Mouse (Mus musculus) hematopoietic stem cell, adult 5-6 weeks (primary cell): Measurements from ENCODE around the gene Urm1. TPM values are rescaled to one million over a fixed set of nuclear protein-coding genes. Genes with fewer than 3 reads are reported as not detected.

ENCODE experiments used
- ATAC-seq, 2 experiments: fragments of 125-278 bp in 1 of 2; replicated peaks in 1 of 2; 2 replicates each; pipeline ENCODE4 v1.8.0; 2016 to 2017; ENCODE audit warnings: inconsistent platforms in 2 of 2, mild to moderate bottlenecking in 2 of 2, moderate number of reproducible peaks in 2 of 2, low read depth in 1 of 2, moderate TSS enrichment in 1 of 2; ENCODE audit not compliant: low FRiP score in 2 of 2, poor library complexity in 2 of 2, severe bottlenecking in 2 of 2, insufficient read depth in 1 of 2, low TSS enrichment in 1 of 2
- total RNA-seq: library from RNA; stranded (forward); fragments of 172-1452, 232-1000 nt; gene quantifications from 2 replicates; pipeline ENCODE4 v1.2.3, GENCODE M21; 2017

Gene Urm1
- total RNA-seq, 1 experiment from 2014 or later: 16.8 TPM

- ATAC-seq: no peak
These were observed 512 bp upstream of the Urm1 start for GRCm38 (mm10) chr2:29819363-29819762.

- 0 out of 4 replicates have a peak, but pooled peaks of 1 of the 2 experiments have one; percentile 8 for ATAC-seq
These were observed 6.5 kb downstream of the Urm1 start for GRCm38 (mm10) chr2:29826318-29826925.

GRCm38 (mm10) chr2:29826926-29827708 lies 7.2 kb downstream of the Urm1 start:
- ATAC-seq: peak; percentile 95 to 98

GRCm38 (mm10) chr2:29827709-29828024 lies 7.8 kb downstream of the Urm1 start:
- ATAC-seq: peak; percentile 2 to 10; a peak in 1 of 4 replicates

DNA sequence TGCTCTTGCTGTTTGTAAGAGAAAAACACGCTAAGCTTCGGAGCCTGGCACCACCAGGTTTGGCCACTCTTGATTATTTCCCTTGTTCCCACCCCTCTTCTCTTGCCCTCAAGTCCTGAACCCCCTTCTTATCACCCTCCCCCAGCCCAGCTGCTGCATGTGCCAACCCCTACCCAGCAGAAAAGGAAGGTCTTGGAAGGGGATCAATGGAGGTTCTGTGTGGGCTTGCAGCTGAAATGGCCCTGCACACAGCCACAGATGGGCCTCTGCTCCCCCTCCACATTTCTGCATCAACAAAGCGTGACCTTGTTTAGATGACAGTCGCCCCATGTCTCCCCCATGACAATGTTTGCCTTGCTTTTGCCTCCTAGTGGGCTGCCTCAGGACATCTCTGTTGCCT lies 11.2 kb downstream of the Urm1 start:
- no peak for ATAC-seq

- no peak for ATAC-seq
These were observed 13.9 kb downstream of the Urm1 start for GRCm38 (mm10) chr2:29833796-29834195.

- no peak for ATAC-seq
These were observed 15.6 kb downstream of the Urm1 start for GRCm38 (mm10) chr2:29835391-29835899.

GRCm38 (mm10) chr2:29839460-29839859 lies 19.6 kb downstream of the Urm1 start:
- ATAC-seq: no peak

- no peak for ATAC-seq
These were observed 23.6 kb downstream of the Urm1 start for GRCm38 (mm10) chr2:29843231-29844105.

DNA sequence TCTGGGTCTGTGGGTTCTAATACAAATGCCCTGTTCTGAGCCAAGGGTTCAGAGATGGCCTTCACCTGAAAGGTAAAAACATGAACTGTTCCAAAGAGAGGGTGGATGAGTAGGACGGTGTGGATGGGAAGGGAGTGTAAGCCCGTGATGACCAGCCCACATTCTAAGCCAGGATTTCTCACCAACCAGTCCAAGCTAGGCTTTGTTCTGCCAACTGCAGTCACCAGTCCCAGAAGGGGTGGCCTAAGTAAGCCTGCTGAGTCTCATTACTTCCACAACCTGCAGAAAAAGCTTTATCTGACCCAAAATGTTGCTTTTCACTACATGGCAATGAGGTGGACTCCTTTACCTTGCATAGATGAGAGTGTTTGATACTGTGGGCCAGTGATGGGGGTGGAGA lies 24.2 kb downstream of the Urm1 start:
- no peak for ATAC-seq

DNA sequence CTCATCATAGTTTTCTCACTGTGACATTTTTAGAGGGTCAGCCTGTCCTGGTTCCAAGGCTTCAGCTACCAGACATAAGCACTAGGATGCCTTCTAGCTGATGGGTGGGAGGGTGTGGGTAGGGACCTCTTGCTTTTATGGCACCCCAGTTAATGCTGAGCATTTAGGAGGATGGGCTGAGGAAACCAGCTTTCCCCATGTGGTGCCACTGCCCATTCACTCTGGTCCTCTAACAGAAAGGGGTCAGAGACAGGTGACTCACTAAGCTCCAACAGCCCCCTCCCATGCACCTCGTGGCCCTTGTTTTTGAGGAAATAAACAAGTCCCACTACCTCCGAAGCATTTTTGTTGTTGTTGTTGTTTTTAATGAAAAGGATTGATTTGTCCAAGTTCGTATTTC lies 24.8 kb downstream of the Urm1 start:
- no peak for ATAC-seq

DNA sequence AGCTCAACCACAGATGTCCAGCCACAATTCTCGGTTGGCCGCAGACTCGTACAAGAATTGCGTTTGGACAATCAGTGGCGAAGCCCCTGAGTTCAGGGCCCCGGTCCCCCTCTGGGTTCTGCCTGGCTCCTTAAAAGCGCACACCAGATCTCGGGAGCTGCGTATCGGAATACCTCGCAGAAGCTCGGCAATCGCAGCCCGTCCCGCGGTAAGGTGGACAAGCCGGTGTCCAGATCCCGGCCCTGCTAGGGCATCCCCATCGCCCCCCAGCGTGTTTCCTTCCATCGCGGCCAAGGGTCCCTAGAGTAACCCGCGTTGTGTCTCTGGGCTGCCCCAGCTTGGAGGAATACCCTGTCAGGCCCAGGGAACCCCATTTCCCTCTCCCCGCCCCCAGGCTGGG lies 25.8 kb downstream of the Urm1 start:
- ATAC-seq: no peak

- ATAC-seq: no peak
These were observed 26.4 kb downstream of the Urm1 start for GRCm38 (mm10) chr2:29846061-29846853.

GRCm38 (mm10) chr2:29846911-29847310 lies 27.0 kb downstream of the Urm1 start:
- ATAC-seq: no peak

GRCm38 (mm10) chr2:29849041-29849440 lies 29.2 kb downstream of the Urm1 start:
- ATAC-seq: no peak

DNA sequence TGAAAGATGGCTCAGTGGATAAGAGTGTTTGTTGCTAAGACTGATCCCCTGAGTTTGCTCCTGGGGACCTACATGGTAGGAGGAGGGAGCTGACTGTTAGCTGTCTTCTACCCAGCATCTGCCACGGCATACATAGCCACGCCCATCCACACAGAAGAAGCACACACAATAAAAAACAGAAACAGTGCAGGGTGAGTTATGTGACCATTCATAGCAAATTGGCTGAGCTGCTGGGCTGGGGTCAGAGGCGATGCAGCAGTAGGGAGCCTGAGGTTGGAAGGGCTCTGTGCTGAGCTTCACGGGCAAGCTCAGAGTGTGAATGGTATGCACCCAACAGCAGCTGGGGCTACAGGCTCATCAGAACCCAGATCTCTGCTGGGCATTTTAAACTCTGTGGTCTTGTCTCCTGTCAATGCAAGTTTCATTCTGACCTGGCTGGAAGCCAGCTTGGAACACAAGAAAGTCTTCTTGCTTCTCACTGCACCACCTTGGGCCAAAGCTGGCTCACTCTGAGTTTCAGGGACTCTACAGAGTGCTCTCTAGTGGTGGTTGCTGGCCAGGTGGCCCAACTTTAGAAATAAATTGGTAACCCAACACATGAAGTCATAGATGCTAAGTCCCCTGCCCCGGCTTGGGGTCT lies 30.1 kb downstream of the Urm1 start:
- no peak for ATAC-seq

- ATAC-seq: no peak
These were observed 33.1 kb downstream of the Urm1 start for GRCm38 (mm10) chr2:29852957-29853485.
